Mouse (Mus musculus) cortical plate, adult 2 months (tissue): Measurements from ENCODE around the gene Srcap.

ENCODE experiments used
- CTCF ChIP-seq: fragments of 200-500 bp; IDR thresholded peaks from 2 replicates; pipeline ENCODE4 v1.5.1; 2011; ENCODE audit warnings: mild to moderate bottlenecking, control low read depth, low read length; ENCODE audit not compliant: insufficient read depth; ENCODE audit errors: extremely low read depth
- POLR2A ChIP-seq: fragments of 200-500 bp; IDR thresholded peaks from 2 replicates; pipeline ENCODE4 v1.6.1; 2011; ENCODE audit warnings: mild to moderate bottlenecking, low read length, control low read depth; ENCODE audit not compliant: insufficient read depth; ENCODE audit errors: extremely low read depth

DNA sequence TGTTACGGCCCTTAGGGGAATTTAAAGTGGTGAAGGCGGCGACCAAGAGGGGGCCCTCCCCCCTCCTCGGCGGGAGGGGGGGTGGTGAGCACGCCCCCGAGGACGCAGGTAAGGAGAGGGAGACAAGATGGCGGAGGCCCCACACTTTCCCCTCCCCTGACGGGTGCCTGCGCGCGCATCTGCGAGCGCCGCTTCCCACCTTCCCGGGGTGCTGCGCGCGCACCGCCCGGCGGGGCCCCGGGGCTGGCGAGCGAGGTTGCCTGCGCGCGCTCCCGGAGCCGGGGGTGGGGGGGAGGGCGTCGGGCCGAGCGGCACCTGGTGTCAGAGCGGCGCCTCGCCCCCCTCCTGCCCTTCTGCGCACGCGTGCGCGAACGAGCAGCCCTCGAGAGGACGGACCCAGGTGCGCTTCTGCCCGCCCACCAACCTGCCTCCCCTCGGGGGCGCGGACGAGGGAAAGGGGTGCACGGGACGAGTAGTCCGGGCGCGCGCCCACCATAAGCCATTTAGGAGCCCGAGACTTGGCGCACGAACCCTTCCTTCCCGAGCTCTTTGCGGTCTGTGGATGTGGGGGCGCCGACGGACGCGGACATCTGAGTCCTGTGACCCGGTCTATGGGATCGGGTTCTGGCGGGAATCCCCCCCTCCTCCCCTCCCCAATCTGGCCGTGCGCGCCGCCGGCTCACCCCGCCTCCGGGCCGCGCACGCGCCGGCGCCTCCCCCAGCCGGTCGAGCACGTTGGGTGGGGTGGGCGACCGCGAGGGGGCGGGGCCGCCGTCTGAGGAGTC is 640 bp downstream of the Srcap start:
- TF ChIP-seq CTCF (no peak), POLR2A (no peak)
